Mouse (Mus musculus): ENCODE measurements around the gene Skp1a.

DNA sequence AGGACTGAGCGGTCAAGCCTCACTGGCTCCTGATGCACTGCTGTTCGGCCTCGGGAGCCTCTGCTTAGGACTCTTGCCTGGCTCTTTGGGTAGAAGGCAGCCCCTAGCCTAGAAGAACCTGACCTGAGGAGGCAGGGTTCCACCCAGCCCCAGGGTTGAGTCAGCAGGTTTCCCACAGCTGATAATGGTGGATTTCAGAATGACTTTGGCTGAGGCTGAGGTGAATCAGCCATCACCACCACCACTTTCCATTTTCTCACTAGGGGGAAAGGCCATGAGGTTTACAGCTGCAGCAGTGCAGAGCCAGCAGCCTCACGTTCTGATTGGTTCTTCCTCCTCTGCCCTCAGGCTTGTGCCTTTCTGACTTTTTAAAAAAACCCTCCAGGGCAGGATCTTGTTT lies 29.1 kb downstream of the Skp1a start:
- TF ChIP-seq GATA1 (IDR thresholded peaks at IDR 0.05; ENCODE audit: borderline replicate concordance, low read length) (no peak), FLI1 (IDR thresholded peaks at IDR 0.05; ENCODE audit: low read length) (no peak)

Measured in megakaryocyte, embryonic 14.5 days (primary cell).